Mouse (Mus musculus) heart, adult 8-10 months (tissue): ENCODE measurements around the gene Tmem200a. TPM values are rescaled to one million over a fixed set of nuclear protein-coding genes. Genes with fewer than 3 reads are reported as not detected.
"Not testable (repeated sequence)": the region's sequence is repeated elsewhere in the genome, so short reads cannot be mapped to it uniquely, and the experiment has no call there.

Experiments
- DNase-seq: peaks from one replicate; pipeline ENCODE4 v3.0.0; 2022; ENCODE audit warnings: low spot score
- total RNA-seq, 4 experiments: library from RNA; stranded (reverse); gene quantifications; 2 replicates each; pipeline ENCODE4 v1.2.4; 2022

The Tmem200a gene
- total RNA-seq, 4 experiments from 2014 or later: 0.05 to 0.09 (median 0.06) TPM; not detected in 1

DNA sequence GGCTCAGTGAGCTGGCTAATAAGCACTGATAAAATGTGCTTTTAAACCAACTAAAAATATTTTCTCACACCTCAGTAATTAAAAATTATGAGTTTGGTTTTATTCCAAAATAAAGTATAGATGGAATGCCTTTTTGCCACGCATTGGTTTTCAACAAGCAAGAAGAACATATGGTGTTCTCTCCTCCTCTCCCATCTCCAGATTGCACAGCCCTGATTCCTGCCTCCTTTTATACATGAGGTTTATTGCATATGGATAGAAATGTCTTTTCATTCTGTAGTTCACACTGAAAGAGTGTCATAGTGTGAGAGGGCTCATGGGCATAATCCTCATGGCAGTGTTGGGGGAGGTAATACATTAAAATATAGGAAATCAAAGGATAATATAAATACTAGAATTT, 96.2 kb downstream of the Tmem200a start:
- no peak for DNase-seq

- DNase-seq: no peak
These were observed 116.0 kb downstream of the Tmem200a start for GRCm38 (mm10) chr10:25962863-25963262.

DNA sequence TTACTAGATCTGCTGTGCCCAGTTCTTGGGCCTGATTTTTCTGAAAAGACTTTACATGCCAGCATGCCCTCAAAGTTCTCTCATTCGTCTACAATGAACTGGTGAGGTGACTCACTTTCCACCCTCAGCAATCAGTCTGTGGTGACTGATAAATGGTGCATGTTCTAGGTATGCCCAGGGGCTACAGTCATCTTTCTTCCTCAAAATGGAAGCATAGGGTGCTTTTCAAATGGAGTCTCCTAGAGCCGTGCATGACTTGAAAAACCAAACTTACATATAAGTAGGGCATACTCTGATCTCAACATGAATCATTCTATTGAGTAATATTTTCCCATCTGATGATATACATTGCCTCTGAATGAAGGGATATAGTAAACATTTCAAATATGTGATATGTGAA, 117.8 kb downstream of the Tmem200a start:
- DNase-seq: no peak

GRCm38 (mm10) chr10:25958762-25959753, 119.8 kb downstream of the Tmem200a start:
- no peak for DNase-seq

GRCm38 (mm10) chr10:25954641-25955228, 124.1 kb downstream of the Tmem200a start:
- DNase-seq: no peak

- DNase-seq: no peak
These were observed 126.0 kb downstream of the Tmem200a start for GRCm38 (mm10) chr10:25952838-25953237.

- no peak for DNase-seq
These were observed 126.7 kb downstream of the Tmem200a start for GRCm38 (mm10) chr10:25952150-25952549.

- DNase-seq: no peak
These were observed 133.0 kb downstream of the Tmem200a start for GRCm38 (mm10) chr10:25945866-25946265.

- DNase-seq: no peak
These were observed 134.2 kb downstream of the Tmem200a start for GRCm38 (mm10) chr10:25944641-25945040.

- DNase-seq: no peak
These were observed 147.1 kb downstream of the Tmem200a start for GRCm38 (mm10) chr10:25931796-25932195.

GRCm38 (mm10) chr10:25929401-25930150, 149.3 kb downstream of the Tmem200a start:
- DNase-seq: peak; percentile 2

- DNase-seq: no peak
These were observed 149.9 kb downstream of the Tmem200a start for GRCm38 (mm10) chr10:25928861-25929368.

DNA sequence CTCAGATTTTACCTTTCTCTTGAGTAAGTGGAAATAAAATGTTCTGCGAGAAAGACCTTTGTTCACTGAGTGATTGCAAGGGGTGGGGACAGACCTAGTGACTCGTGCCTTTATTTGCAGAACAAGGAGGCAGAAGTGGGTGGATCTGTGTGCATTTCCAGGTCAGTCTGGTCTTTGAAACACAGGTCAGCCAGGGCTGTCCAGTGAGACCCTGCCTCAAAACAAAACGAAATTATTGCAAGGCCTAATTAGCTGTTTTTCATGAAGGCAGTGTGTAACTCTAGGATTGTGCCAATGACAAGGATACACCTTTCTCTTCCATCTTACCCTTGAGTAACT, 150.4 kb downstream of the Tmem200a start:
- no peak for DNase-seq

- no peak for DNase-seq
These were observed 151.1 kb downstream of the Tmem200a start for GRCm38 (mm10) chr10:25927553-25928447.

- no peak for DNase-seq
These were observed 158.1 kb downstream of the Tmem200a start for GRCm38 (mm10) chr10:25920640-25921278.

DNA sequence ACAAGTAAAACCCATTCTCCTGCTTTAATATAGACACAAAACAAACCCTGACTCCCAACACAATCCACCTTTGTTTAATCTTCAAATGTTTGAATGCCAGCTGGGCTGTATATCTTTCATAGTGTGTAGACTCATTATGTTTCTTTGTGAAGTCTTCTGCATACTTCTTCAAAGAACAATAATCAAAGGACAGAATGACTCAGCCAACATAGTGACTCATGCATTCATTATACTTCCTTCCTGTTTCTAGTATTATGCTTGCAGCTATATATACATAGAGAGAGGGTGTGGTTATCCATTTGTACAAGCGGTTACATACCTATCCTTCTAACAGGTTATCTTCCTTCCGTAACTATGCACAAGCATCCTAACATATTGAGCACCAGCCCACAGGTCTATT, 160.7 kb downstream of the Tmem200a start:
- DNase-seq: no peak

DNA sequence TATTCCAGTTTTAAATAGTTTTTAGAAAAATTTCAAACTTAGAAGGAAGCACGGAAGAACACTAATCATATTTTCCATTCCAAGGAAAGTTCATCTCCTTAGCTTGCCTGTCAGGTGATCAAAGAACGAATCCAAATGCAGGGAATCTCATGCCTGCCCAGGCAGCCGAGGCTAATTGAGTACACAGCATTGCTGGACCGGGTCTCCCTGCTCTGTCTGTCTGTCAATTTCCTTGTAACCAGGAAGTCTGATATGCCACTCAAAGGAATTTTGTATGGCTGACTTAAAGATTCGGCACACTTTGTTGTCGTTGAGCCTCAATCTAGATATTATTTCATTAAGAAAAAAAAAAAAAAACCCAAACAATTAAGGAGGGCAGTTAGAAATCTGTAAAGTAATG, 168.6 kb downstream of the Tmem200a start:
- no peak for DNase-seq

DNA sequence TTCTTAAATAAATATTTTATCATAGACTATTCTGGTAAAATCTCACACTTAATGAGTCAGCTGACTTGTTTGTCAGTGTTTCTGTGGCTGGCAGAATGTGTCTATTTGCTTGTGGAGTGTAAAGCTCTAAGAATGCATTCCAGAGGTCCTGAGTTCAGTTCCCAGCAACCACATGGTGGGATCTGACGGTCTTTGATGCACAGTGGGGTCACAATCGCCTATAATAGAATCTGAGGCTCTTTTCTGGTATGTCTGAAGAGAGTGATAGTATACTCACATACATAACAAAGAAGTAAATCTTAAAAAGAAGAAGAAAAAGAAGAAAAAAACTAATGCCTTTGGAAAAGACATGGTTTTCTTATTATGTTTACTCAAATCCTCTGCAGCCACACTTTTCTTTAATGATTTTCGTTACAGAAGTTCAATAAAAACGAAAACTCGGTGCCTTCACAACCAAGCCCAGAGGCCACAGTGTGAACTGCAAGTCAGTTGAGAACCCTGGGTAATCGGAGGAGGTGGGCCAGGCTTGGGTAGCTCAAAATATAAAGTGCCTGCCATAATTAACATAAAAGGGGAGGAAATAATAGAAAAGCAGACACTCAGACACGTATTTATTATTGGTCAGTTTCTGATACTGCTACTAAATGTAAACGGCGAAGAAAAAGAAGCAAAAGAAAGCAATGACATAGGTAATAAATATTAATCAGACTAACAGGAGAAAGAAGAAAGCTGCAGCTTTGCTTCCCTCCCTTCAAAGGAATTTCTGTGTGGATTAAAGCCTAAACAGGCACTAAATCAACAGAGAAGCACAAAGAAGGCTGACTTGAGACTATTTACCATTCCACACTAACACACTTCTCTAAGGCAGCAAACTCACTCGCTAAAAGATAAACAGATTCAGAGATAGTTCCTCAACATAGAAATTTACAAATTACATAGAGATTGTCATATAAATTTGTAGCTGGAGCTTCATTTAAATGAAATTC, 170.5 kb downstream of the Tmem200a start:
- DNase-seq: no peak

- DNase-seq: not testable (repeated sequence)
These were observed 184.7 kb downstream of the Tmem200a start for GRCm38 (mm10) chr10:25894126-25894525.
